Mouse (Mus musculus) kidney, postnatal 14 days (tissue): ENCODE results near the gene Susd1.

Experiments
- DNase-seq: peaks from one replicate; pipeline ENCODE4 v3.0.0; 2022; ENCODE audit warnings: mixed read lengths

Gene Susd1

GRCm38 (mm10) chr4:59429128-59429527 lies 9.3 kb downstream of the Susd1 start:
- DNase-seq = no peak

GRCm38 (mm10) chr4:59426429-59426828 lies 12.0 kb downstream of the Susd1 start:
- DNase-seq = no peak

DNA sequence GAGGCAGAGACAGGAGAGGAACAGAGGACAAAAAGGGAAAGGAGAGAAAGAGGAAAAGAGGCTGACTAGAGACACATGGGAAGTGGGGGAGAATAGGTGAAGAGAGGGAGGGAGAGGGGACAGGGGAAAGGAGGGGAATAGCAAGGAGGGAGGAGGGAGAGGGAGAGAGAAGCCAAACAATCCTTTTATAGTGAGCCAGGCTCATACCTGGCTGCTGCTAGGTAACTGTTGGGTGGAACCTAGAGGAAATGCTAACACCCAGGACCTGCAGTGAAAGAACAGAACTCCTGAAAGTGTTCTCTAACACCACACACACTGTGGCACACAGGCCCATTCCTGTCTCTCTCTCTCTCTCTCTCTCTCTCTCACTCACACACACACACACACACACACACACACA lies 15.6 kb downstream of the Susd1 start:
- DNase-seq = no peak

DNA sequence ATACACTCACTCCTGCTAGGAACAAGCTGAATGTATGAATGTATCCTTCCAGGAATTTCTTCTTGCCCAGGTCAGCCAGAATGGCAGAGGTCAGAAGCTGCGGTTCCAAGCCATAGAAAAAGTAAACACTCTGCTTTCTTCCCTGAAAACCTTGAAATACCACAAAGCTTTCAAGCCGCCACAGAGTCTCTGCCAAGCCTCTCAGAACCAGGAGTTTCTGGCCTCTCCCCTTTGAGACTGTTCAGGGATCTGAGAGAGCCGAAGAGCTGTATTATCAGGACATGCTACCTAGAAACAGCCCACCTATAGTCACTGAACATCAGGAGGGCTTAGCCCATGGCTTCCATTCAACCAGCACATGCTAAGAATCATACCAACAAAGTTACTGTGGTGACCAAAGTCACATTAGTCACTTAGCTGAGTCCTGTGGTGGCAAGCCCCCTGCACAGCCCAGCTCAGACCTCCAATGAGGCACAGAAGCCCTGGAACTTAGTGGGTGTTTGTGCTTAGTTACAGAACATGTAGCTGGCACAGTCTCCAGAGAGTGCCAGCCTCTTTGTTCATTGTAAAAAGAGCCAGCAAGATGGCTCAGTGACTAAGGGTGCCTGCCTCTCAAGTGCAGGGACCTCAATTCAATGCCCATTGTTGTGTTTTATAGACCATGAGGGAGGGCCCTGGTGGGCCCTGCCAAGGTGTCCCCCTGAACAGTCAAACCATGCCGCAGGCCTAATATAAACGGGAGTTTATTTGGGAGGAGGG lies 16.2 kb downstream of the Susd1 start:
- DNase-seq = no peak

- no peak for DNase-seq
These were observed 17.1 kb downstream of the Susd1 start for GRCm38 (mm10) chr4:59421369-59421746.

- DNase-seq = no peak
These were observed 17.6 kb downstream of the Susd1 start for GRCm38 (mm10) chr4:59420695-59421368.

- no peak for DNase-seq
These were observed 19.2 kb downstream of the Susd1 start for GRCm38 (mm10) chr4:59419211-59419610.

GRCm38 (mm10) chr4:59413428-59413827 lies 25.0 kb downstream of the Susd1 start:
- no peak for DNase-seq

DNA sequence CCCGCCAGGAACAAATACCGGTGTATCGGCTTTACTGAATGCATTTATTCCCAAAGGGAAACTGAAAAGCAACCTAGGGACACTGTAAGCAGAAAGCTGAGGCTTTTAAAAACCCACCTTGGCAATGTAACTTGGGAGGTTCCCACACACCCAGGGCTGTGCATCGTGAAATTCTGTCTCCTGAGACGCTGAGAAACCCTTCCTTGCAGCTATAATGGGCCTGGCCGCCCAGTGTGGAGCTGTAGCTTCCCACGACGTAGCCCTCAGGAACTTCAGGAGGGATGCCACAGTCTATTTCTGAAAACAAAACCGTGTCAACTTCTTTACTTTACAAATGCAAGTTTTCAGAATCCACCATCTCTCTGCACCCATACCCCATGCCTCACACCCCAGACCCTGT lies 27.3 kb downstream of the Susd1 start:
- DNase-seq = no peak

GRCm38 (mm10) chr4:59407766-59408165 lies 30.7 kb downstream of the Susd1 start:
- no peak for DNase-seq

DNA sequence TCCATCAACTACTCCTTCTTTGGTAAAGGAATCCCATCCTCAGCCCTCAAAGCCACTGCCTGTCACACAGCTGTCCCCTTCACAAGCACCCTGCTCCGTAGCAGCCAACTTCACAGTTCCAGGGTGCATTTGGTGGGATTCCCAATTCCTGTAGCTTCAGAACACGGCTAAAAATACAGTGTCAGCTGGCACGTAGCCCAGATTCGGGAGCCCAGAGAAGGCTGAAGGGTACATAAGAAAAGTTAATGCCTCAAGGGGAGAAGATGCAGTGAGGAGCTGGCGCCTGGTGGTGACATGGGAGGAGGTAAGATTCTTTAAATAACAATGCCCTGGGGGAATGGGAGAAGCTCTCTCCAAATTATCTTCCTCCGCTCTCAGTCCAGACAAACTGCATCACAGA lies 34.1 kb downstream of the Susd1 start:
- no peak for DNase-seq

DNA sequence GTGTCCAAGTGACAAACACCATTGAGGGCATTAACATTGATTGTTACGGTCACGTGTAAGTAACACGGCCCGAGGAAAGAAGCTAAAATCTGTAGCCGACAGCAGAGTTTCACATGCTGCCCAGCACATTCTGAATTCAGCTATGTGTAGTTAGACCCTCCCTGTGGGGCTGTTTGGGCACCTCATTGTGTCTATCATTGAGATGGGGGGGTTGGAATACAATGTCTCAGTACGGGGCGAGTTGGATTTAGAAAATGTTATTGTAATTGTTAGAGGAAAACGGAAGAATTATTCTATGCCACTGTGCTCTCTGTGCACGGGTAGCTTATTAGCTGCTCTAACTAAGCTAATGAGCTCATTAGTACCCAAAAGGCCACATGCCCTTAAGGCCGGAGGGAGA lies 37.5 kb downstream of the Susd1 start:
- no peak for DNase-seq

DNA sequence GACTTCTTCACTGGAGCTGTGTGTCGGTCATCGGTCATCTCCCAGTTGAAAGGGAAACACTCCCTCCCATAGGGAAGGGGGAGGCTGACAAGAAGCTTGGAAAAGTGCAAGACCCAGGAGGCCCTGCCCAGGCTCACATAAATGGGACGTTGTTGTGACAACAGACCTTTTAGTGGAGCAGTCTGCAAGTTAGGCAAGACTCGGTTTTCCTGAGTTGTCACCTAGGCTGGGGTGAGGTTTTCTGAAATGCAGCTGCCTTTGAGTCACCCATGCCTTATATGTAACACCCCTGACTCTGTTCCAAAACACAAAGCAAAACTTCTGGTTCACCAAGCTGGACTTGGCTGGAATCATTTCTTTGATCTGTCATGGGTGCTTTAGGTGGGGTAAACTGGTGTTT lies 39.1 kb downstream of the Susd1 start:
- DNase-seq = no peak

- DNase-seq = no peak
These were observed 42.9 kb downstream of the Susd1 start for GRCm38 (mm10) chr4:59395528-59395927.

GRCm38 (mm10) chr4:59394155-59394554 lies 44.3 kb downstream of the Susd1 start:
- DNase-seq = no peak

GRCm38 (mm10) chr4:59388447-59389030 lies 49.9 kb downstream of the Susd1 start:
- peak; percentile 37 for DNase-seq

GRCm38 (mm10) chr4:59387387-59388210 lies 50.8 kb downstream of the Susd1 start:
- peak; percentile 36 for DNase-seq

- DNase-seq = no peak
These were observed 53.1 kb downstream of the Susd1 start for GRCm38 (mm10) chr4:59385254-59385895.

DNA sequence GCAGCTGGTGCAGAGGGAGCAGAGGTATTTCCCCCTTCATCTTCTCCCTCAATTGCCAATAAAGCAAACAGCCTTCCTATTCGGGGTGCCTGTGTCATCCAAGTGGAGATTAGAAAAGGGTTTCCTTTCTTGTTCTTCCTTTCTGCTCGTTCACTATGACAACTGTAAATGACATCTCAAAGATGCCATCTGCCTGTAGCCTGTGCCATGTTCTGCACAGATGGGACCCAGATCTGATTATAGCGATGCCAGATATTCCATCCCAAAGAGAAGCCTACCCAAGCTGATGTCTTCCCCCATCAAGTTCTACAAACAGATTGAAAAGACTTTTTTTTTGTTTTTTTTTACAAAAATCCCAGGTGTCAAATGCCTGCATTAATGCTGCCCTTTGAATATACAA lies 54.6 kb downstream of the Susd1 start:
- DNase-seq = no peak

DNA sequence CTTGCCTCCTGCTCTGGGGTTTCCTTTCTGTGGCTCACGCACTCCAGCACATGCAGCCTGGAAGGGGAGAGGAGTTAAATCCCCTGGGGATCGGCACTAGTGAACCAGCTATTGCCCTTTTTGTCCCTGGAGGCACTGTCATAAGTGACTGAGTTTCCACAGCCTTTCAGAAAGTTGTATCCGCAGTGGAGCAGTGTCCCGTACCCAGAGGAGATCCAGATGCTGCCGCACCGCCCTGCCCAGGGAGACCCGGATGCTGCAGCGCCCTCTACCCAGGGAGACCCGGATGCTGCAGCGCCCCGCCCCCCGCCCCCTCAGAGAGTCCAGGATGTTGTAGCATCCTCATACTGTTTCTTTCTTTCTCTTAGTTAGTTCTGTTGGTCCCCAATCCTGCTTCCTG lies 56.3 kb downstream of the Susd1 start:
- peak; percentile 44 for DNase-seq

GRCm38 (mm10) chr4:59381007-59381743 lies 57.3 kb downstream of the Susd1 start:
- DNase-seq = peak; percentile 77

GRCm38 (mm10) chr4:59380478-59380877 lies 58.0 kb downstream of the Susd1 start:
- DNase-seq = no peak
